Mouse (Mus musculus) neural tube, postnatal 0 days (tissue): ENCODE measurements around the gene Pramef25. TPM values are rescaled to one million over a fixed set of nuclear protein-coding genes. Genes with fewer than 3 reads are reported as not detected.

Experiments used
- polyA plus RNA-seq: library from polyadenylated mRNA; unstranded; fragments of >200 nt; fragmentation: Nextera tagmentation; extraction: Ambion mirVana; gene quantifications from 2 replicates; pipeline ENCODE4 v1.2.1, GENCODE M21; 2015

The Pramef25 gene
- polyA plus RNA-seq: not detected in 2 replicates

GRCm38 (mm10) chr4:143950916-143951315 is at the start of gene Pramef25:
Gene Pramef25 (minus strand): TSS chr4:143951016.

GRCm38 (mm10) chr4:143994269-143994668 is 43.5 kb upstream of the Pramef25 start, which contains the start of gene Pramef17:
Gene Pramef17 (minus strand): TSS chr4:143994369.

GRCm38 (mm10) chr4:143966850-143967249 is 16.0 kb upstream of the Pramef25 start, which contains the start of gene Gm13101:
Gene Gm13101 (minus strand): TSS chr4:143966950.

GRCm38 (mm10) chr4:143900280-143900679 is 50.5 kb downstream of the Pramef25 start, which contains the start of gene Pramef6:
Gene Pramef6 (minus strand): TSS chr4:143900380.

Other genes starting within 250 kb of the Pramef25 start
- not detected in 2 replicates for gene Gm13089, start 248.3 kb downstream of the Pramef25 start, polyA plus RNA-seq
- gene Gm13078, start 231.6 kb downstream of the Pramef25 start, polyA plus RNA-seq: not detected in 2 replicates
- gene Gm13023, start 161.7 kb downstream of the Pramef25 start, polyA plus RNA-seq: not detected in 2 replicates
- gene Gm13084, start 134.9 kb downstream of the Pramef25 start, polyA plus RNA-seq: not detected in 2 replicates
- not detected in 2 replicates for gene Gm13103, start 104.5 kb downstream of the Pramef25 start, polyA plus RNA-seq
- gene Pramef6, start 50.6 kb downstream of the Pramef25 start, polyA plus RNA-seq: not detected in 2 replicates
- gene Gm13101, start 15.9 kb upstream of the Pramef25 start, polyA plus RNA-seq: not detected in 2 replicates
- gene Pramef17, start 43.4 kb upstream of the Pramef25 start, polyA plus RNA-seq: not detected in 2 replicates
- not detected in 2 replicates for gene Pramel4, start 108.1 kb upstream of the Pramef25 start, polyA plus RNA-seq
- not detected in 2 replicates for gene Gm13102, start 155.5 kb upstream of the Pramef25 start, polyA plus RNA-seq
- gene Oog3, start 211.6 kb upstream of the Pramef25 start, polyA plus RNA-seq: not detected in 2 replicates
- gene Oog2, start 239.7 kb upstream of the Pramef25 start, polyA plus RNA-seq: not detected in 2 replicates